Mouse (Mus musculus) forebrain, embryonic 15.5 days (tissue): Measurements from ENCODE around the gene Knstrn. TPM values are rescaled to one million over a fixed set of nuclear protein-coding genes. Genes with fewer than 3 reads are reported as not detected.

Source experiments
- ATAC-seq: fragments of 200-750 bp; cut with Nextera tagmentation; replicated peaks from 2 replicates; pipeline ENCODE4 v1.8.0; 2017; ENCODE audit warnings: mild to moderate bottlenecking, moderate TSS enrichment, moderate library complexity
- H3K27ac ChIP-seq: fragments of 300-500 bp; sonication (generic); replicated peaks from 2 replicates; pipeline ENCODE4 v1.5.1; 2015; ENCODE audit warnings: mild to moderate bottlenecking, inconsistent platforms
- H3K27me3 ChIP-seq: fragments of 300-500 bp; sonication (generic); 2 replicates; pipeline ENCODE4 v1.6.1; 2015; ENCODE audit warnings: inconsistent platforms
- H3K36me3 ChIP-seq: fragments of 300-500 bp; sonication (generic); 2 replicates; pipeline ENCODE4 v1.6.1; 2015; ENCODE audit warnings: mild to moderate bottlenecking, inconsistent platforms
- H3K4me1 ChIP-seq: fragments of 300-500 bp; sonication (generic); 2 replicates; pipeline ENCODE4 v1.6.1; 2015; ENCODE audit warnings: inconsistent platforms
- H3K4me2 ChIP-seq: fragments of 300-500 bp; sonication (generic); replicated peaks from 2 replicates; pipeline ENCODE4 v1.6.1; 2015; ENCODE audit warnings: mild to moderate bottlenecking, inconsistent platforms
- H3K4me3 ChIP-seq: fragments of 300-500 bp; sonication (generic); 2 replicates; pipeline ENCODE4 v1.5.1; 2015; ENCODE audit warnings: mild to moderate bottlenecking, inconsistent platforms
- H3K9ac ChIP-seq: fragments of 300-500 bp; sonication (generic); replicated peaks from 2 replicates; pipeline ENCODE4 v1.6.1; 2015; ENCODE audit warnings: mild to moderate bottlenecking, inconsistent platforms
- H3K9me3 ChIP-seq: fragments of 300-500 bp; sonication (generic); 2 replicates; pipeline ENCODE4 v1.6.1; 2016; ENCODE audit warnings: inconsistent platforms
- WGBS: fragments of 180-500 bp; shearing (Covaris S2); methylation state at CpG from one replicate; pipeline ENCODE4 v1.1.7; 2015; ENCODE audit warnings: mixed read lengths; 5-methylcytosine and 5-hydroxymethylcytosine counted together
- polyA plus RNA-seq: library from polyadenylated mRNA; unstranded; fragments of >200 nt; fragmentation: Nextera tagmentation; extraction: Ambion mirVana; gene quantifications from 2 replicates; pipeline ENCODE4 v1.2.1, GENCODE M21; 2015

Gene Knstrn
- polyA plus RNA-seq, 1 experiment from 2014 or later = 59.0 TPM

DNA sequence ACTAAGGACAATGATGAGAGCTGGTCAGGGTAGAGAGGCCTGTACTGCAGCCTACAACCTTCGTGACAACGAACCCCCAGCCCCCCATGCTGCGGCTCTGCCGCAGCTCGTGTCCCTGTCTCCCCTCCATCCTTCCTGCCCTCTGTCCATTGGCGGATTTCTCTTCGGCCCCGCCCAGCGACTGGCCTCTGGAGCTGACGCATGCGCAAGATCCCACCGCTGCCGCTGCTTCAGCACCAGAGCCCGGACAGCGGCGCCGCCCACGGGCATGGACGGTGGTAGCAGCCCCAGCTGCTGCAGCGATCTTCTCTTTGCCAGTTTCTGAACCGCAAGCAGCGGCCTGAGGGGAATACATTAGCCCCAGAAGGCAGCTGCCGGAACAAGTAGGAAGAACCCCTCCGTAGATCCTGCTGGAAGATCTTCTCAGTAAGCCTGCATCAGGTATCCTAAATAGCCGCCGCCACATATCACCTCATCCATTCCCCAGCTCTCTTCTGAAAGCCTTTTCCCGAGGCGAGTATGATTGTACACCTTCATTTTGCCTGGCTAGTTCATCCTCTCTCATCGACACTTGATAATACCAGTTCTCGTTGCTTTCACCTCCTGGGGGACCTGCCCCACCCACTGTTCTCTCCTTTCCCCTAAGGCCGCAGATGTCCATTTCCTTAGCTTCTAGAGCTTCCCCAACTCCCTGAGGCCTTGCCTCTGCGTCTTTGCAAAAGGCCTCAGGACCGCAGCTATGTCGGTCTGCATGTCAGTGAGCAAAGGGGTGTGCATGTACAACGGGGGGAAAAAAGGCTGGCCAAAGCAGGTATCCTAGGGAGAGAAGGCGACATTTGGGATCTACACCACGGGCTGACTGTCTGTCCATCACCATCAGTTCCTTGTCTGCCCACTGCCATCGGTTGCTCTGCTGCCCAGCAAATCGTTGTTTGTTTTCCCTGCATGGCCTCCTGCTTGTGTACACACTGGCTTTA, 34.0 kb upstream of the Knstrn start, which contains the start of gene Disp2:
TSS of gene Disp2 (plus strand) at position 216 of the 977 bp plus-strand sequence.
- Histone ChIP-seq H3K36me3 (no peaks in the 10 kb centered on the region), H3K27ac (peak within 1 kb of the TSS; percentile 65), H3K9me3 (no peaks in the 10 kb centered on the region), H3K4me1 (peaks cover 37% of the 10 kb centered on the region), H3K4me2 (peak within 1 kb of the TSS; percentile 62), H3K27me3 (no peaks in the 10 kb centered on the region), H3K9ac (peak within 1 kb of the TSS; percentile 51), H3K4me3 (peak within 1 kb of the TSS; percentile 46)
- peak; percentile 95 for ATAC-seq
- WGBS = 10% methylated on average over 39 of the region's 39 CpGs

DNA sequence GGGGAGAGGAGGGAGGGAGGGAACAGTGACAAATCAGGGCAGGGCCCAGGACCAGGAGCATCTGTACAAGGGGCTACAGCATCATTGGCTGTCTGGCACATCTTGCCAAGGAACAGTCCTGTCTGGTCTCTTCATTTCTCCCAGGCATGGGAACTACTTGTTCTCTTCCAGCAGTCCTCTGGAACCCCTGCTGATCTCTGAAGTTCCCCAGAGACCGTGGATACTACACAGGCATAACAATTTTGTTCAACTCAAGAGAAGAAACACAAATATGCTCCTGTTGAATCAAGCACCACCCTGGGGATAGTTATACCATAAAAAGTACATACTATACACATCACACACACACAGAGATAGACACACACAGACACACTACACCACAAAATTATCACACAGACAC, 32.7 kb upstream of the Knstrn start:
- Histone ChIP-seq H3K9ac (no peak overlapping the region), H3K27ac (no peak overlapping the region), H3K27me3 (no peaks in the 10 kb centered on the region), H3K36me3 (no peaks in the 10 kb centered on the region; the same call in 1 of the 2 replicates), H3K4me1 (peaks cover 23% of the 10 kb centered on the region), H3K4me3 (no peak overlapping the region), H3K4me2 (peak overlapping the region; percentile 62; the same call in 1 of the 2 replicates), H3K9me3 (no peaks in the 10 kb centered on the region)
- WGBS = 27% methylated on average over 1 of the region's 1 CpGs
- ATAC-seq = no peak

DNA sequence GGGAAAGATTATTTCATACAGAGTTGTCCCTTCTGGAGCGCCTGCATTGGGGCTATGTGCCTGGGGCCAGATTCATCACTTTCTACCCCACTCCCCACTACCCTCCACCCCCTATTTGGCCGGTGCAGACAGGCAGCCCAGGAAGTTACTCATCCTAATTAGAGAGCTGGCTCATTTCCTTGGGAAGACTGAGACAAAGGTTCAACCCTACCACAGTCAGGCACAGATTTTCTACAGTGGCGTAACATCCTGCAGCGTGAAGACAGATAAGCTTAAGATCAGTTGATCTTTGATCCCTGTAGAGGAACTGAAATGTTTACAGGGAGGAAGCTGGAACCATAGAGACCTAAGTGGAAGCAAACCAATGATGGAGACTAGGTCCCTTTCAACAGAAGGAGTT, 31.5 kb upstream of the Knstrn start:
- no peaks in the 10 kb centered on the region for H3K27me3 ChIP-seq
- H3K27ac ChIP-seq = no peak overlapping the region
- no peaks in the 10 kb centered on the region for H3K9me3 ChIP-seq
- WGBS = 71% methylated on average over 4 of the region's 4 CpGs
- H3K4me3 ChIP-seq = no peak overlapping the region
- H3K4me2 ChIP-seq = no peak overlapping the region
- ATAC-seq = no peak
- no peak overlapping the region for H3K9ac ChIP-seq
- H3K4me1 ChIP-seq = peaks cover 19% of the 10 kb centered on the region
- H3K36me3 ChIP-seq = no peaks in the 10 kb centered on the region; the same call in 1 of the 2 replicates

DNA sequence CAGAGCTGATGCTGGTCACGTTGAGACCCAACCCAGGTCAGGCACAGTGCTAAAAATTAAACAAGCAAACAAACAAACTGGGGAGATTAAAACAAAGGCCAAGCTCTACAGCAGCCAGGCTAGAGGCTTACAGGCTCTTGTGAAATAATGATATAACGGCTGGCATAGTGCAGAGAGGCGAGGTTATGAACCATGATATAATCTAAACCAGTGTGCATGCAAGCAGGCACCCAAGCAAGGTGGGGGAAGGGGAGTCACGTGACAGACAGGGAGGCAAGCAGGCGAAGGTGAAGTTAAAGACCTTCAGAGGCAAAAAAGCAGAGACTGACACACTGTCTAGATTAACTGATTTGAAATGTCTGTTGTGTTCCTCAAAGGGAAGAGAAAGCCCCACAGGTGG, 30.7 kb upstream of the Knstrn start:
- no peak overlapping the region for H3K4me2 ChIP-seq
- no peak for ATAC-seq
- 64% methylated on average over 5 of the region's 5 CpGs for WGBS

DNA sequence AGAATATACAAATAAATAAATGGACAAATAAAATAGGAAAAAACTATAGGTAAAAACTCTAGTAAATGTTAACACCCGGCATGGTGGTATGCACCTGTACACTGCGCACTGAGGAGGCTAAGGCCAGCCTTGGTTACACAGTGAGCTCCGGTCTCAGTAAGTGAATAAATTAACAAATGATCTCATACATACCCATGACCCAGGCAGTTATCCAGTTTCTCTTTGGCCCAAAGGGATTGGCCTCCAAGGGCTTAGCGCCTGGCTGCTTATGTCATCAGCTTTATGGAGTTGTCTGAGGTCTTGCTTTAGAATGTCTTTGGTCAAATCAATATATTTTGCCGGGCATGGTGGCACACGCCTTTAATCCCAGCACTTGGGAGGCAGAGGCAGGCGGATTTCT, 30.1 kb upstream of the Knstrn start:
- WGBS = 90% methylated on average over 7 of the region's 7 CpGs
- peaks cover 3% of the 10 kb centered on the region; the same call in 1 of the 2 replicates for H3K36me3 ChIP-seq
- peaks cover 19% of the 10 kb centered on the region for H3K4me1 ChIP-seq
- ATAC-seq = no peak
- no peaks in the 10 kb centered on the region for H3K27me3 ChIP-seq
- H3K9me3 ChIP-seq = no peaks in the 10 kb centered on the region
- H3K27ac ChIP-seq = no peak overlapping the region
- no peak overlapping the region for H3K9ac ChIP-seq
- no peak overlapping the region for H3K4me2 ChIP-seq
- H3K4me3 ChIP-seq = no peak overlapping the region

More for the DNA sequence above, 30.7 kb upstream of the Knstrn start:
- Histone ChIP-seq H3K27me3 (no peaks in the 10 kb centered on the region), H3K4me1 (peaks cover 19% of the 10 kb centered on the region), H3K9me3 (no peaks in the 10 kb centered on the region), H3K4me3 (no peak overlapping the region), H3K27ac (no peak overlapping the region), H3K9ac (no peak overlapping the region), H3K36me3 (peaks cover 3% of the 10 kb centered on the region; the same call in 1 of the 2 replicates)

DNA sequence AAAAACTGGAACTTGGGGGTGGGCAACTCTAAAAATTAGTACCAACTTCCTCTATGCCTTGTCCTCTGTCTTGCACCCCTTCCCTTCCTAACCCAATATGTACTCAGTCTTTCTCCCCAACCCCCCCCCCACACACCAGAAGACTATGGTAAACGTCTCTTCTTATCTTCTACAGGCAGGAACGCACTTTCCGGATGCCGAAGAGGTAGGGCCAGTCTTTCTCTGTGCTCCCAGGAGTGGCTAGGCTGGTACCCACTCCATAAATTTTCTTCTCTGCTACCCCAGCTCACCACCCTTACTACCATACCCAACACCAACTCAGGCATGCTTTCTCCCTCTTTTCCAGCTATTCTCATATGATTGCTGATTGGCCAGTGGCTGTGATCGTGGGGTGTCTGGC, 27.3 kb upstream of the Knstrn start:
- no peak overlapping the region for H3K4me2 ChIP-seq
- ATAC-seq = no peak
- peaks cover 18% of the 10 kb centered on the region for H3K4me1 ChIP-seq
- no peaks in the 10 kb centered on the region for H3K27me3 ChIP-seq
- no peak overlapping the region for H3K9ac ChIP-seq
- H3K4me3 ChIP-seq = no peak overlapping the region
- no peaks in the 10 kb centered on the region for H3K9me3 ChIP-seq
- WGBS = 86% methylated on average over 5 of the region's 5 CpGs
- peaks cover 5% of the 10 kb centered on the region; the same call in 1 of the 2 replicates for H3K36me3 ChIP-seq
- H3K27ac ChIP-seq = no peak overlapping the region

DNA sequence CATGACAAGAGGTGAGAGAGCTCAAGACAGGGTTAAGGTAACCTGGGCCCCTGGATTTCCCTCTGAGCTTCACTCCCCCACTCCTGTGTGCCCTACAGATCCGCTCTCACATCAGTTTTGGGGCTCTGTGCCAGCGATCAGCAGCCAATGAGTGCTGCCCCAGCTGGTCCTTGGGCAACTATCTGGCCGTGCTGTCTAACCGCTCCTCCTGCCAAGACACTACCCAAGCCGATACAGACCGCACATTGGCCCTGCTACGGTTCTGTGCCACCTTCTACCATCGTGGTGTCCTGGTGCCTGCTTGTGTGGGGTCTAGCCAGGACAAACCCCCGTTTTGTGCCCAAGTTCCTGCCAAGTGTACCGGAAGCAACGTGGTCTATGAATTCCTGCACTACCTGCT, 24.3 kb upstream of the Knstrn start:
- H3K4me1 ChIP-seq = peaks cover 18% of the 10 kb centered on the region
- H3K4me2 ChIP-seq = no peak overlapping the region
- H3K9me3 ChIP-seq = no peaks in the 10 kb centered on the region
- peaks cover 5% of the 10 kb centered on the region; the same call in 1 of the 2 replicates for H3K36me3 ChIP-seq
- 61% methylated on average over 11 of the region's 11 CpGs for WGBS
- H3K27me3 ChIP-seq = no peaks in the 10 kb centered on the region
- H3K27ac ChIP-seq = no peak overlapping the region
- H3K4me3 ChIP-seq = no peak overlapping the region
- ATAC-seq = 0 out of 2 replicates have a peak, but pooled peaks have one; percentile 37
- no peak overlapping the region for H3K9ac ChIP-seq

DNA sequence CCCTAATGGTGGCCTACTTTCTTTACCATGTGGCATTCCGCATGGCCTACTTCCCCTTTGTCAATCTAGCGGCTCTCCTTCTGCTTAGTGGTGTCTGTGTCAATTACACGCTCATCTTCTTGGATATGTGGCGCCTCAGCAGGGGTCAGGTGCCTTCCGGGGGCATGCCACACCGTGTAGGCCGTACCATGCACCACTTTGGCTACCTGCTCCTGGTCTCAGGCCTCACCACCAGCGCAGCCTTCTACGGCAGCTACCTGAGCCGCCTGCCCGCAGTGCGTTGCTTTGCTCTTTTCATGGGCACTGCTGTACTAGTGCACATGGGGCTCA, 23.6 kb upstream of the Knstrn start:
- Histone ChIP-seq H3K9ac (no peak overlapping the region), H3K27me3 (no peaks in the 10 kb centered on the region), H3K36me3 (peaks cover 5% of the 10 kb centered on the region; the same call in 1 of the 2 replicates), H3K9me3 (no peaks in the 10 kb centered on the region), H3K4me1 (peaks cover 18% of the 10 kb centered on the region), H3K27ac (no peak overlapping the region), H3K4me3 (0 out of 2 replicates have a peak overlapping the region, but pooled peaks have one; percentile 13), H3K4me2 (peak overlapping the region; percentile 34)
- no peak for ATAC-seq
- 53% methylated on average over 12 of the region's 12 CpGs for WGBS

DNA sequence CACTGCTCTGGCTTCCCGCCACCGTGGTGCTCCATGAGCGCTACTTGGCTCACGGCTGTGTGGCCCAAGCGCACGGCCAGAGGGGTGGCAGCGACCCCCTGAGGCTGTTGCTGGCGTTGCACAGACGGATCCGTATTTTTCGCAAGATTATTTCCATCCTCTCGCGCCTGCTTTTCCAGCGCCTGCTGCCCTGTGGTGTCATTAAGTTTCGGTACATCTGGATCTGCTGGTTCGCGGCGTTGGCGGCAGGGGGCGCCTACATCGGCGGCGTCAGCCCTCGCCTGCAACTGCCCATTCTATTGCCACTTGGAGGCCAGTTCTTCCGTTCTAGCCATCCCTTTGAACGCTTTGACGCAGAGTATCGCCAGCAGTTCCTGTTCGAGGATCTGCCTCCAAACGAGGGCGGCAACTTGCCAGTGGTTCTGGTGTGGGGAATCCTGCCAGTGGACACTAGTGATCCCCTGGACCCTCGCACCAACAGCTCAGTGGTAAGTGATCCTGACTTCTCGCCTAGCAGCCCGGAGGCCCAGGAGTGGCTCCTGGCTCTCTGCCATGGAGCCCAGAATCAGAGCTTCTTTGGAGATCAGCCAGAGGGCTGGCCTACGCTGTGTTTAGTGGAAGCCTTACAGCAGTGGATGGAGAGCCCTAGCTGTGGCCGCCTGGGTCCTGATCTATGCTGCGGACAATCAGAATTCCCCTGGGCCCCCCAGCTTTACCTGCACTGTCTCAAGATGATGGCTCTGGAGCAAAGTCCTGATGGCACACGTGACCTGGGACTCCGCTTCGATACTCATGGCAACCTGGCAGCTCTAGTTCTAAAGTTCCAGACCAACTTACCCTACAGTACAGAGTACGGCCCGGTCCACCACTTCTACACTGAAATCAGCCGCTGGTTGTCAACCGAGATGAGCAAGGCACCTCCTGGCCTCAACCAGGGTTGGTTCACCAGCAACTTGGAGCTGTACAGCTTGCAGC, 23.0 kb upstream of the Knstrn start:
- no peak overlapping the region for H3K27ac ChIP-seq
- H3K27me3 ChIP-seq = no peaks in the 10 kb centered on the region
- peak overlapping the region; percentile 34 for H3K4me2 ChIP-seq
- no peaks in the 10 kb centered on the region for H3K9me3 ChIP-seq
- H3K4me1 ChIP-seq = peaks cover 18% of the 10 kb centered on the region
- H3K9ac ChIP-seq = no peak overlapping the region; the same call in 1 of the 2 replicates
- peak; percentile 57; the same call in 1 of the 2 replicates for ATAC-seq
- H3K4me3 ChIP-seq = peak overlapping the region; percentile 13; the same call in 1 of the 2 replicates
- 23% methylated on average over 44 of the region's 44 CpGs for WGBS
- H3K36me3 ChIP-seq = peaks cover 5% of the 10 kb centered on the region; the same call in 1 of the 2 replicates

DNA sequence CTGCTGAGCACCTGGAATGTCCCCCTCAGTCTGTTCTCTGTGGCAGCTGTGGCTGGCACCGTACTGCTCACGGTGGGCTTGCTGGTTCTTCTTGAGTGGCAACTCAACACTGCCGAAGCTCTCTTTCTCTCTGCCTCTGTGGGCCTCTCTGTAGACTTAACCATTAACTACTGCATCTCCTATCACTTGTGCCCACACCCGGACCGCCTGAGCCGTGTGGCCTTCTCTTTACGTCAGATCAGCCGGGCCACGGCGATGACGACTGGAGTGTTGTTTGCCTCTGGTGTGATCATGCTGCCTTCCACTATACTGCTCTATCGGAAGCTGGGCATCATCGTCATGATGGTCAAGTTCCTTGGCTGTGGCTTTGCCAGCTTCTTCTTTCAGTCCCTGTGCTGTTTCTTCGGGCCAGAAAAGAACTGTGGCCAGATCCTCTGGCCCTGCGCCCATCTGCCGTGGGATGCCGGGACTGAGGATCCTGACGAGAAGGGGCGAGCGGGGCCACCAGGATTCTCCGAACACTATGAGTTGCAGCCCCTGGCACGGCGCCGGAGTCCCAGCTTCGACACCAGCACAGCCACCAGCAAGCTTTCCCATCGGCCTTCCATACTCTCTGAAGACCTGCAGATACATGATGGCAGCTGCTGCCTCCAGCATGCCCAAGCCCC, 22.1 kb upstream of the Knstrn start:
- Histone ChIP-seq H3K9ac (no peak overlapping the region), H3K27me3 (no peaks in the 10 kb centered on the region), H3K27ac (no peak overlapping the region), H3K4me2 (no peak overlapping the region), H3K4me3 (no peak overlapping the region), H3K36me3 (peaks cover 5% of the 10 kb centered on the region; the same call in 1 of the 2 replicates), H3K4me1 (peaks cover 18% of the 10 kb centered on the region), H3K9me3 (no peaks in the 10 kb centered on the region)
- no peak for ATAC-seq
- 92% methylated on average over 26 of the region's 26 CpGs for WGBS

DNA sequence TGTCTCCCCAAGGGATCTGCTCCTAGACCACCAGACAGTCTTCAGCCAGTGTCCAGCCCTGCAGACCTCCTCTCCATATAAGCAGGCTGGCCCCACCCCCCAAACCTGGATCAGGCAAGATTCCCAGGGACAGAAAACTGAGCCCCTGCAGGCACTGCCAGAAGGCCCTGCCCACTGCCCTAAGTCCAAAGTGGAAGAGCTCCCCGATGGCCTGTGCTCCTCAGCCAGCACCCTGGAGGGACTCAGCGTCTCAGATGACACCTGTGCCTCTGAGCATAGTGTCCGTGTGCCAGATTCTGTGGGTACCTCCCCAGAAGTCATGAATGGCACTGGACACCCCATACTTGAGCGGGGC, 21.6 kb upstream of the Knstrn start:
- H3K9ac ChIP-seq = no peak overlapping the region
- no peak for ATAC-seq
- H3K4me3 ChIP-seq = no peak overlapping the region
- peaks cover 5% of the 10 kb centered on the region; the same call in 1 of the 2 replicates for H3K36me3 ChIP-seq
- WGBS = 75% methylated on average over 4 of the region's 4 CpGs
- no peaks in the 10 kb centered on the region for H3K9me3 ChIP-seq
- peaks cover 18% of the 10 kb centered on the region for H3K4me1 ChIP-seq
- H3K27me3 ChIP-seq = no peaks in the 10 kb centered on the region
- no peak overlapping the region for H3K27ac ChIP-seq
- no peak overlapping the region for H3K4me2 ChIP-seq
